Mouse (Mus musculus) lung, postnatal 4 days (tissue): ENCODE results near the gene Fgd1.

ENCODE experiments used
- DNase-seq, 2 experiments: peaks; one replicate each; pipeline ENCODE4 v3.0.0; 2021

Fgd1 gene

DNA sequence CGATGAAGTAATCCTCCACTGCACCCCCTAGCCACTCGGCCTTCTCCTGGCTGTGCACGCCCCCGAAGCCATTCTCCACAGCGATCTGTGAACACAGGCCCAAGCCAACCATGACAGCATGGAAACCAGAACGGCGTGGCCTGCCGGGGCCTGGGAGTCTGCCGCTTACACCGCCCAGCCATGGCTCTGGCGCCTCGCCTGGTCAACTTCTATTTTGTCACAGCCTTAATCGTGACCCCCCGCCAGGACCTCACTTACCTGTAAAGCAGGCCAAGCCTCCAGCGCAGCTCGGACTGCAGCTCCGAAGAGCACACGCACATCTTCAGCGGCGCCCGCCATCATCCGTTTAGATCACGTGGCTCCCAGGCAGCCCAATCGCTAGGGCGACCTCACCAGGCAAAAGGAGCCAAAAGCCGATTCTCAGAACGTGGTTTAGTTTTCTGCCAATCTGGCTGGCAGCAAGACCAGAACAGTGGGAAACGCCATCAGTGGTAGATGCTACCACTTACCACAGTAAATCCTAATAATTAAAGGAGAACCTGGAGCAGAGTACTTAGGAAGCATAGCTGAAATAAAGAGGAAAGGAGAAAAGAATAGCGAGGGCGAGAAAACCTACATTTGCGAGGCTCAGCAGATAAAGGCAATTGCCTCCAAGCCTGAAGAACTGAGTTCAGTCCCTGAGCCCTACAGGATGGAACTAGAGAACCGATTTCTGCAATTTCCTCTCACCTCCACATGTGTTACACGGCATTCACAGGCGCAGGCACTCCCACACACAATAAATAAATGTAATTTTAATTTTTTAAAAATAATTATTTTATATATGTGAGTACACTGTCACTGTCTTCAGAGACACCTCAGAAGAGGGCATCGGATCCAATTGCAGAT, 50.5 kb downstream of the Fgd1 start, which contains the start of gene Tsr2:
Gene Tsr2 (minus strand): TSS at position 373 of the 888 bp plus-strand sequence.
- peak; percentile 76 for DNase-seq

GRCm38 (mm10) chrX:151107301-151108067, 61.5 kb downstream of the Fgd1 start:
- DNase-seq = no peak

DNA sequence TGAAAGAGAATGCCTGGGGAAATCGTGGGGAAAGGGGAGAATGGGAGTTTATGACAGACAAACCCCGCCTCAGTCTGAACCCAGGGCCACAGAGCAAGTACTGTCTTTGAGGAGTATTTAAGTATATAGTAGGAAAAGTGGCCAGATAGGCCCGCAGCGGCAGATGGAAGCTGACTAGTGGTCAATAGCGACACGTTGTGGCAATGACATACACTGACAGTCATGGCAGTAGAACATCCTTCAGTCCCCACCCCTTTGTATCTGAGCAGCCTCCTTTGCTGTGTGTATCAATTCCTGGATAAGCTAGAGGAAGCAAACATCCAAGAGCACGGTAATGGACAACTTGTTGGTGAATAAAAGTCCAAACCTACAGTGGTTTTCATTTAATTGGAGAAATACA, 70.8 kb downstream of the Fgd1 start:
- DNase-seq = peak; percentile 21 to 31

GRCm38 (mm10) chrX:151117432-151117831, 71.5 kb downstream of the Fgd1 start:
- peak in 1 of 2 experiments; percentile 13 for DNase-seq

DNA sequence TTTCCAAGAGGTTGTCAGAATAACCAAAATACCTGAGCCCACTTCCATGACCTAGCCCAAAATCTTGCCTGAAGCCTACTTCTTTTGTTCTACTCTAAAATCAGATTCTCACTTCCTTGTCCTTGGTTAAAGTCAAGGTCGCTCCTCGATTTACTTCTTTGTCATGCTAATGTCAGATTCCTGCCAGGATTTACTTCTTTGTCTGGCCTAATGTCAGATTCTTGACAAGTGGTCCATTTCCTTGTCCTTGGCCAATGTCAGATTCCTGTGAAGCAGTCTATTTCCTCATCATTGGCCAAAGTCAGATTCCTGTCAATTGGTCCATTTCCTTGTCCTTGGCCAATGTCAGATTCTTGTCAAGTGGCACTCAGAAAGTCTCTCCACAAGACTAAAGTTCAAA, 78.0 kb downstream of the Fgd1 start:
- DNase-seq = no peak

DNA sequence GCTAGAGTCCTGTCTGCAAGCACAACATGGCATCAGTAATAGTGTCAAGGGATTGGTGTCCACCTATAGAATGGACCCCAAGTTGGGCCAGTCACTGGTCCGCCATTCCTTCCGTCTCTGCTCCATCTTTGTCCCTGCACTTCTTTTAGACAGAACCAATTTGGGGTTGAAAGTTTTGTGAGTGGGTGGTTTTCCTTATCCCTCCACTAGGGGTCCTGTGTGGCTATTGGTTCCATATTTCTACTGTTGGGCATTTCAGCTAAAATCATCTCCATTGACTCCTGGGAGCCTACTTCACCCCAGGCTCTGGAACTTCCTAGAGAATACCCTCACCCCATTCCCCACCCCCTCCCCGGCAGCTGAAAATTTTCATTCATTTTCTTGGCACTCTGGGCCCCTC, 84.5 kb downstream of the Fgd1 start:
- DNase-seq = no peak

GRCm38 (mm10) chrX:151132785-151133184, 86.8 kb downstream of the Fgd1 start:
- no peak for DNase-seq
